Mouse (Mus musculus) layer of hippocampus, postnatal 14 days (tissue): ENCODE data around the gene G6pc. TPM values are rescaled to one million over a fixed set of nuclear protein-coding genes. Genes with fewer than 3 reads are reported as not detected.
"Not testable (repeated sequence)": the region's sequence is repeated elsewhere in the genome, so short reads cannot be mapped to it uniquely, and the experiment has no call there.

ENCODE experiments used
- DNase-seq, 2 experiments: peaks; one replicate each; pipeline ENCODE4 v3.0.0; 2021 to 2022; ENCODE audit warnings: low spot score in 2 of 2, mixed read lengths in 1 of 2
- total RNA-seq, 2 experiments: library from RNA; stranded (reverse); gene quantifications; 2 replicates each; pipeline ENCODE4 v1.2.3; 2021

The G6pc gene
- total RNA-seq, 2 experiments from 2014 or later, result 0.14 TPM; not detected in 1

GRCm38 (mm10) chr11:101354438-101355010 is 12.8 kb upstream of the G6pc start:
- no peak for DNase-seq

- DNase-seq, result no peak
These were observed 11.4 kb upstream of the G6pc start for GRCm38 (mm10) chr11:101355916-101356315.

DNA sequence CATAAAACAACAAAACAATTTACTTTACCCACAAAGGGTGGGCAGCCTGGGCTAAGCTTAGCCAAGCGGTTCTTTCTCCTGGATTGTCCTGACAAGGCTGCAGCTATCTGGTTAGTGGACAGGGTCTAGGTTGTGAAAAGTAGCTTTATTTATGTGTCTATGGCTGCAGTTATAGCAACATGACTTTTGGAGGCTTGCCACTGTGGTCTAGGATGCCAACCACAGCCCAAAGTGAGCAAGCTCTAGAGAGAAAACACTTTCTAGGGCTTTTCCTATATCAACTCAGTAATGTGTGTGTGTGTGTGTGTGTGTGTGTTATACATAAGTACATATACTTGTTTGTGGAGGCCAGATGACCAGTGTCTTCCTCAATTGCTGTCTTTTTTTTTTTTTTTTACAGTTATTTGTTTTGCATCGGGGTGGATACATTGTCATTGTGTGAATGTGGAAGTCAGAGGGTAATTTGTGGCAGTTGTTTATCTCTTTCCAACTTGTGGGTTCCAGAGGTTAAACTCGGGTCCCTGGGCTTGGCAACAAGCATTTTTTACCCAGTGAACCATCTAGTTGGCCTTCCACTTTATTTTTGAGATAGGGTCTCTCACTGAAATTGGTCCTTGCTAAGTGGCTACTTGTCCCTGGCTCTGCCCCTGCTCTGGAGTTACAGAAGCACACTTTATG is 9.7 kb upstream of the G6pc start:
- DNase-seq, result no peak

DNA sequence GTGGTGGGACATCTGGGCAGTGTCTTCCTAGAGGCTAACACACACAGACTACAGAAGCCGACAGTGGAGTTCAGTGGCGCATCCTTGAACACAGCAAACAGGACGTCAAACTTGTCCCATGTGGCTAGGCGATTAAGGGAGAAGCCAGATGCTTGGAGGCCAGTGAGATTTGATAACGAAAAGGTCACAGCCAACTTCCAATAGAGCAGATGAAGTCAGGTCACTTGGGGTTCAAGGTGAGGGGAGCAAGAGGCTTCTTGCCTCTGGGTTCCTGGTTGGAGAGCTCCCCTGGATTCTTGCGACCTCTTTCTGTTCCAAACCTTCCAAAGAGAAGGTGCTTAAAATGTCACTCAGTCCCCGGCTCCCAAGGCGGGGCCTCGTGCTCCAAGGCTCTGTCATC is 7.6 kb upstream of the G6pc start:
- no peak for DNase-seq

DNA sequence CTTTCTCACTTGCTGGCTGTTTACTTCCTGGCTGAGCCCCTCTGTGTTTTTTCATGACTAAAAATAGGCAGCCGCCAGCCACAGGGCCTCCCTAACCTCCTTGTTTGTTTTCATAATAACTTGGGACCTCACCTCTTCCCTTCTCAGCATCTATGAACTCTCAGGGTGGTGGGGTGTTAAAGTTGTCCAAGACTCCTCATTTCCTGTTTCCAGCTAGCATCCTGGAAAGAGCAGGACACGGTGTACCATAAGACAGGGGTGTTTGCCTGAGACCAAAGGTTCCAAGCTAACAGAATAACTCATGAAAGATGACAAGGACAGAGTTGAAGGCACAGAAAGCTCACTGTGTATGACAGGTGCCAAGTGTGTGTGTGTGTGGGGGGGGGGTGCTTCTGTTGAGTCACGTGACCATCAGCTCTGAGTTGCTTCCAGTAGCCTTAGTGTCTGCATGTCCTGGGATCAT is 6.7 kb upstream of the G6pc start:
- DNase-seq, result no peak

DNA sequence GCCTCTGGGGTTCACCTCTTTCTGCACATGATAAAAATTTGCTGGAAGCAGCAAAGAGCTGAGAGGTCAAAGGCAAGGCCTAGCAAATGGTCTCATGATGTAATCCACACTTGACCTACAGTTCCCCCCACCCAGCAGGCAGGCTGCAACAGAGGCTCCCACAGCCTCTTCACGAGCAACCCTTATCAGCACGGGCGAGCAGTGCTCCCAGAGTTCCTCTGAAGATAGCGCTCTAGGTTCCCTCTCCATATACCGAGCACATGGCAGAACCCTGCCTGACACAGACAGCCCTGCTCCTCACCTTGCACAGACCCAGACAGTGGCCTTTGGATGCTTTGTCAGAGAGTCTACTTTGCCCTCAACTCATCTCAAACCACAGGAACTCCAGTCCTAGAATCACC is 2.8 kb upstream of the G6pc start:
- DNase-seq, result no peak

- DNase-seq, result no peak
These were observed 2.8 kb downstream of the G6pc start for GRCm38 (mm10) chr11:101370141-101370540.

DNA sequence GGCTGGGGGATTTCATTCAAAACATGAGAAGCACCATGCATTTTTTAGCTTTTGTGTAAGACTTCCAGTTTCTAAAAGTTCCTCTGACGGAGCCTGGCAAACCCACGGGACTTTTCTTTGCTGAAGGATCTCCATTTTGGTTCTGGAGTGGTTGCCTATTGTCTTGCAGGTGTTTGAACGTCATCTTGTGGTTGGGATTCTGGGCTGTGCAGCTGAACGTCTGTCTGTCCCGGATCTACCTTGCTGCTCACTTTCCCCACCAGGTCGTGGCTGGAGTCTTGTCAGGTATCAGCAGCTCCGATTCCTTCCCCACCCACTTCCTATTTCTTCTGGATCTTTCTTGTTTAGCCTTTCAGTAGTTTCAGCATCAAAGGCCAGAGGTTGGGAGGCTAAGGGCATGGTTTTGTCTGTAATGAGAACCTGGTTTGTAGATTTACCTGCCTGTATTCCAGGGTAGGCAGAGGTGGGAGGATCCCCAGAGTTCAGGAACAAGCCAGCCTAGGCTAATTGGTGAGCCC is 7.1 kb downstream of the G6pc start:
- no peak for DNase-seq

DNA sequence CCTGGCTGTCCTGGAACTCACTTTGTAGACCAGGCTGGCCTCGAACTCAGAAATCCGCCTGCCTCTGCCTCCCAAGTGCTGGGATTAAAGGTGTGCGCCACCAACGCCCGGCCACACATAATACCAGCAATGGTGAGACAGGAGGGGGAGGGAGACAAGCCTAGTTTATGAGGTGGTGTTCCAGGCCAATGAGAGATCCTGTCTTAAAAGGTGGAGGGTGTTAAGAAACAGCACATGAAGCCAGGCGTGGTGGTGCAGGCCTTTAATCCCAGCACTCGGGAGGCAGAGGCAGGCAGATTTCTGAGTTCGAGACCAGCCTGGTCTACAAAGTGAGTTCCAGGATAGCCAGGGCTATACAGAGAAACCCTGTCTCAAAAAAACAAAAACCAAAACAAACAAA is 10.8 kb downstream of the G6pc start:
- DNase-seq, result not testable (repeated sequence)

DNA sequence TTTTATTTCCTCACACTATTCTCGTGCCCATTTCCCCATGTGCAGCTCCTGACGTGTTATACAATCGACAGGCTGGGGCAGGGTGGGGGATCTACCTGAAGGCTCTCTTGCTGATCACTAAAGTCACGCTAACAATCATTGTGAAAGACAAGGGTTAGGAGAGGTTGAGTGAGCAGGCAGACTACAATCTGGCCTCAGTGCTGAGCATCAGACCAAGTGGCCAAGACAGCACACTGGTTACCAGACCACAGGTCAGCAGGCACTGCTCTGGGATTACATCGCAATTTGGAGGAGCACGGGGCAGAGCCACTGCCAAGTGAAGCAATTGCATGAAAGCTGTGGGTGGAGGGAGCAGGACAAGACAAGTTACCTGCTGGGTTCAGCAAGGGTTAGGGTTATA is 11.6 kb downstream of the G6pc start:
- DNase-seq, result no peak

GRCm38 (mm10) chr11:101381817-101382216 is 14.5 kb downstream of the G6pc start:
- DNase-seq, result no peak

GRCm38 (mm10) chr11:101395110-101395509 is 27.7 kb downstream of the G6pc start:
- DNase-seq, result peak; percentile 76 to 92

GRCm38 (mm10) chr11:101415306-101415705 is 47.9 kb downstream of the G6pc start:
- no peak for DNase-seq

- DNase-seq, result no peak
These were observed 49.2 kb downstream of the G6pc start for GRCm38 (mm10) chr11:101416433-101417100.

- peak; percentile 90 to 91 for DNase-seq
These were observed 49.9 kb downstream of the G6pc start, which contains the start of gene Aarsd1 for GRCm38 (mm10) chr11:101417101-101417855. TSS of gene Aarsd1 (minus strand) at chr11:101417615.

GRCm38 (mm10) chr11:101418991-101419390 is 51.6 kb downstream of the G6pc start:
- DNase-seq, result no peak

- DNase-seq, result no peak
These were observed 52.2 kb downstream of the G6pc start for GRCm38 (mm10) chr11:101419610-101420009.

GRCm38 (mm10) chr11:101420148-101420547 is 52.8 kb downstream of the G6pc start:
- DNase-seq, result no peak

DNA sequence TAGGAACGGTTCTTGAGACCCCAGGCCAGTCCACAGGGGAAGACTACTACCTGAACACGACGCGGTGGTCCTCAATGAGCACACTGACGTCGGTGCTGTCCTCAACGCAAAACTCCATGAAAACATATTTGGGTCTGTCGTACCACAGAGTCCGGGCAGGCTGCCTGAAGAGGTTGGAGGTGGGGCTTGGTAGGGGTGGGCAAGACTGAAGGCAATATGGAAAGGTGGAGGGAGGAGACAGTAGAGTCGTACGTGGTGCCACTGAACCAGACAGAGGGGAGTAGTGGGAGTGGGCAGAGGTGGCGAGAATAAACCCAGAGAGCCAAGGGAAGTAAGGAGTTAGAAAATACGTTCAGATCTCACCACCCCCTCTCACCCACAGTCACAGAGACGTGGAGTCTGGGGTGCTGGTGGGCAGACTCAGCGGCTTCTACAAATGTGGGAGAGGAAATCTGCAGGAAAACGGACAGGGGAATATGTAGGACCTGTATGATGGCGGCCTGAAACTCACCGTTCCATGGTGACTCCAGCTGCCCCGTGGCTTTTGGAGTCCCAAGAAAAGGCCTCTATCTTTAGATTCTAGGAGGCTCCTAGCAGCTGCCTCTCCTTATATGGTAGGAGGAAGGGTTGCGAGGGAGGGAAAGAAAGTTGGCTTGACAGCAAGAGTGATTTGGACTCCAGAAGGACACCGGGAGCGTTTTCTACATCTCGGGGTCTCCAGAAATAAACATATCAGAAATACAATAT is 56.9 kb downstream of the G6pc start, which contains the start of gene Gm27029:
Gene Gm27029 (minus strand): TSS at position 692 of the 747 bp plus-strand sequence.
- no peak for DNase-seq
